Mouse (Mus musculus): Measurements from ENCODE around the gene Gm10330.
"Not testable (repeated sequence)": the region's sequence is repeated elsewhere in the genome, so short reads cannot be mapped to it uniquely, and the experiment has no call there.

Gene Gm10330

GRCm38 (mm10) chr12:23780165-23780564 is at the start of gene Gm10330:
TSS of gene Gm10330 (minus strand) at chr12:23780265.
- in situ Hi-C loops (cut with MboI; ENCODE audit: low sequenced_read_pairs), result not testable (repeated sequence)

DNA sequence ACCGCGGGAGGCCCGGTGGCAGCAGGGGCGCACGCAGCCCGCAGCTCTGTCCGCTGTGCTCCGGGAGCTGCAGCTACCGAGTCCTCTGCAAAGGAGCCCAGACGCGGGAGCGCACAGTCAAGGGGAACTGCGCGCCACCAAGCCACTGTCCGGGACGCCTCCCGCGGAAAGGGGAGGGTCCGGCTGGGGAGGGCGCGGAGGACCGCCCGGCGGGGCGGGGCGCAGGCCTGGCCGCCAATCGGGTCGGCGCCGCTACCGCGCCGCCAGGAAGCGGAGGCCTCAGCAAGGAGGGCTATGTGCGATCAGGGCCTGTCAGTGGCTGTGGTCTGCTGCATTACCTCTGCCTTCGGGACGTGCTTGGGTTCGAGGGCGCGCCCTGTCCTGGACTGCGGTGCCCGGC is 20.7 kb upstream of the Gm10330 start:
- in situ Hi-C loops (cut with MboI; ENCODE audit: low sequenced_read_pairs), result not testable (repeated sequence)

GRCm38 (mm10) chr12:23800366-23800765 is 20.3 kb upstream of the Gm10330 start:
- in situ Hi-C loops (cut with MboI; ENCODE audit: low sequenced_read_pairs), result not testable (repeated sequence)
